Mouse (Mus musculus): Measurements from ENCODE around the gene Dad1. TPM values are rescaled to one million over a fixed set of nuclear protein-coding genes. Genes with fewer than 3 reads are reported as not detected.

Dad1 gene
- polyA plus RNA-seq, 1 experiment from 2014 or later: 256 TPM

GRCm38 (mm10) chr14:54227911-54228451 lies 25.9 kb downstream of the Dad1 start:
- H3K27ac ChIP-seq (replicated peaks; ENCODE audit: low read depth, low read length): no peak overlapping the region
- WGBS: under 1% methylated on average over 10 of the region's 10 CpGs

GRCm38 (mm10) chr14:54226911-54227811 lies 26.7 kb downstream of the Dad1 start:
- H3K27ac ChIP-seq (replicated peaks; ENCODE audit: low read depth, low read length): no peak overlapping the region
- H3K4me2 ChIP-seq (ENCODE audit: low read depth, low read length): peak overlapping the region; percentile 21; the same call in 1 of the 2 replicates
- H3K4me1 ChIP-seq (ENCODE audit: control insufficient read depth, insufficient read depth, low read length): no peaks in the 10 kb centered on the region
- no peaks in the 10 kb centered on the region for H3K36me3 ChIP-seq (replicated peaks; ENCODE audit: control insufficient read depth, insufficient read depth, low read depth, low read length)
- DNase-seq (ENCODE audit: low spot score): no peak
- H3K27me3 ChIP-seq (ENCODE audit: control insufficient read depth, insufficient read depth, low read length): no peaks in the 10 kb centered on the region
- H3K9ac ChIP-seq (replicated peaks; ENCODE audit: low read length): no peak overlapping the region
- no peak overlapping the region for H3K4me3 ChIP-seq (ENCODE audit: low read depth, low read length)
- WGBS: 46% methylated on average over 16 of the region's 16 CpGs
- no peak for ATAC-seq (replicated peaks; ENCODE audit: insufficient number of reproducible peaks, low FRiP score, low TSS enrichment, low read depth)
- H3K9me3 ChIP-seq (replicated peaks; ENCODE audit: control insufficient read depth, low read length): no peaks in the 10 kb centered on the region

More at GRCm38 (mm10) chr14:54227911-54228451, 25.9 kb downstream of the Dad1 start:
- DNase-seq (ENCODE audit: low spot score) (peak; percentile 82), ATAC-seq (replicated peaks; ENCODE audit: insufficient number of reproducible peaks, low FRiP score, low TSS enrichment, low read depth) (0 out of 2 replicates have a peak, but pooled peaks have one; percentile 24)
- Histone ChIP-seq H3K9me3 (replicated peaks; ENCODE audit: control insufficient read depth, low read length) (no peaks in the 10 kb centered on the region), H3K9ac (replicated peaks; ENCODE audit: low read length) (peak overlapping the region; percentile 48), H3K36me3 (replicated peaks; ENCODE audit: control insufficient read depth, insufficient read depth, low read depth, low read length) (no peaks in the 10 kb centered on the region), H3K4me2 (ENCODE audit: low read depth, low read length) (peak overlapping the region; percentile 57), H3K4me3 (ENCODE audit: low read depth, low read length) (peak overlapping the region; percentile 18), H3K4me1 (ENCODE audit: control insufficient read depth, insufficient read depth, low read length) (no peaks in the 10 kb centered on the region), H3K27me3 (ENCODE audit: control insufficient read depth, insufficient read depth, low read length) (no peaks in the 10 kb centered on the region)

GRCm38 (mm10) chr14:54225725-54226124 lies 28.2 kb downstream of the Dad1 start:
- ATAC-seq (replicated peaks; ENCODE audit: insufficient number of reproducible peaks, low FRiP score, low TSS enrichment, low read depth) (no peak), DNase-seq (ENCODE audit: low spot score) (no peak)
- H3K36me3 ChIP-seq (replicated peaks; ENCODE audit: control insufficient read depth, insufficient read depth, low read depth, low read length): no peaks in the 10 kb centered on the region
- no peak overlapping the region for H3K4me2 ChIP-seq (ENCODE audit: low read depth, low read length)
- H3K4me3 ChIP-seq (ENCODE audit: low read depth, low read length): no peak overlapping the region
- no peaks in the 10 kb centered on the region for H3K9me3 ChIP-seq (replicated peaks; ENCODE audit: control insufficient read depth, low read length)
- no peak overlapping the region for H3K27ac ChIP-seq (replicated peaks; ENCODE audit: low read depth, low read length)
- WGBS: 84% methylated on average over 11 of the region's 11 CpGs
- H3K9ac ChIP-seq (replicated peaks; ENCODE audit: low read length): no peak overlapping the region
- no peaks in the 10 kb centered on the region for H3K27me3 ChIP-seq (ENCODE audit: control insufficient read depth, insufficient read depth, low read length)
- no peaks in the 10 kb centered on the region for H3K4me1 ChIP-seq (ENCODE audit: control insufficient read depth, insufficient read depth, low read length)

- ATAC-seq (replicated peaks; ENCODE audit: insufficient number of reproducible peaks, low FRiP score, low TSS enrichment, low read depth) (no peak), DNase-seq (ENCODE audit: low spot score) (no peak)
- H3K4me2 ChIP-seq (ENCODE audit: low read depth, low read length): no peak overlapping the region
- H3K27ac ChIP-seq (replicated peaks; ENCODE audit: low read depth, low read length): no peak overlapping the region
- no peaks in the 10 kb centered on the region for H3K27me3 ChIP-seq (ENCODE audit: control insufficient read depth, insufficient read depth, low read length)
- no peaks in the 10 kb centered on the region for H3K36me3 ChIP-seq (replicated peaks; ENCODE audit: control insufficient read depth, insufficient read depth, low read depth, low read length)
- no peaks in the 10 kb centered on the region for H3K9me3 ChIP-seq (replicated peaks; ENCODE audit: control insufficient read depth, low read length)
- H3K9ac ChIP-seq (replicated peaks; ENCODE audit: low read length): no peak overlapping the region
- H3K4me1 ChIP-seq (ENCODE audit: control insufficient read depth, insufficient read depth, low read length): no peaks in the 10 kb centered on the region
- no peak overlapping the region for H3K4me3 ChIP-seq (ENCODE audit: low read depth, low read length)
- WGBS: 57% methylated on average over 16 of the region's 16 CpGs
Measured at GRCm38 (mm10) chr14:54224484-54225467, 29.1 kb downstream of the Dad1 start.

- ATAC-seq (replicated peaks; ENCODE audit: insufficient number of reproducible peaks, low FRiP score, low TSS enrichment, low read depth): no peak
Measured at GRCm38 (mm10) chr14:54224064-54224417, 29.9 kb downstream of the Dad1 start.

GRCm38 (mm10) chr14:54223315-54224063 lies 30.4 kb downstream of the Dad1 start:
- H3K4me2 ChIP-seq (ENCODE audit: low read depth, low read length): no peak overlapping the region
- ATAC-seq (replicated peaks; ENCODE audit: insufficient number of reproducible peaks, low FRiP score, low TSS enrichment, low read depth) (no peak), DNase-seq (ENCODE audit: low spot score) (no peak)
- no peak overlapping the region for H3K27ac ChIP-seq (replicated peaks; ENCODE audit: low read depth, low read length)
- peaks cover 4% of the 10 kb centered on the region; the same call in 1 of the 2 replicates for H3K4me1 ChIP-seq (ENCODE audit: control insufficient read depth, insufficient read depth, low read length)
- H3K9ac ChIP-seq (replicated peaks; ENCODE audit: low read length): no peak overlapping the region
- no peaks in the 10 kb centered on the region for H3K9me3 ChIP-seq (replicated peaks; ENCODE audit: control insufficient read depth, low read length)
- WGBS: 52% methylated on average over 13 of the region's 13 CpGs
- no peak overlapping the region for H3K4me3 ChIP-seq (ENCODE audit: low read depth, low read length)
- no peaks in the 10 kb centered on the region for H3K36me3 ChIP-seq (replicated peaks; ENCODE audit: control insufficient read depth, insufficient read depth, low read depth, low read length)
- no peaks in the 10 kb centered on the region for H3K27me3 ChIP-seq (ENCODE audit: control insufficient read depth, insufficient read depth, low read length)

More at GRCm38 (mm10) chr14:54224064-54224417, 29.9 kb downstream of the Dad1 start:
- Histone ChIP-seq H3K9ac (replicated peaks; ENCODE audit: low read length) (no peak overlapping the region), H3K4me1 (ENCODE audit: control insufficient read depth, insufficient read depth, low read length) (peaks cover 3% of the 10 kb centered on the region; the same call in 1 of the 2 replicates), H3K27me3 (ENCODE audit: control insufficient read depth, insufficient read depth, low read length) (no peaks in the 10 kb centered on the region), H3K4me2 (ENCODE audit: low read depth, low read length) (no peak overlapping the region), H3K36me3 (replicated peaks; ENCODE audit: control insufficient read depth, insufficient read depth, low read depth, low read length) (no peaks in the 10 kb centered on the region), H3K9me3 (replicated peaks; ENCODE audit: control insufficient read depth, low read length) (no peaks in the 10 kb centered on the region), H3K27ac (replicated peaks; ENCODE audit: low read depth, low read length) (no peak overlapping the region), H3K4me3 (ENCODE audit: low read depth, low read length) (no peak overlapping the region)
- WGBS: 87% methylated on average over 5 of the region's 5 CpGs
- DNase-seq (ENCODE audit: low spot score): no peak

GRCm38 (mm10) chr14:54222289-54222727 lies 31.6 kb downstream of the Dad1 start:
- H3K27me3 ChIP-seq (ENCODE audit: control insufficient read depth, insufficient read depth, low read length): no peaks in the 10 kb centered on the region
- DNase-seq (ENCODE audit: low spot score) (no peak), ATAC-seq (replicated peaks; ENCODE audit: insufficient number of reproducible peaks, low FRiP score, low TSS enrichment, low read depth) (no peak)
- peaks cover 4% of the 10 kb centered on the region; the same call in 1 of the 2 replicates for H3K4me1 ChIP-seq (ENCODE audit: control insufficient read depth, insufficient read depth, low read length)
- H3K36me3 ChIP-seq (replicated peaks; ENCODE audit: control insufficient read depth, insufficient read depth, low read depth, low read length): no peaks in the 10 kb centered on the region
- H3K4me3 ChIP-seq (ENCODE audit: low read depth, low read length): no peak overlapping the region
- 69% methylated on average over 8 of the region's 8 CpGs for WGBS
- H3K27ac ChIP-seq (replicated peaks; ENCODE audit: low read depth, low read length): no peak overlapping the region
- H3K9me3 ChIP-seq (replicated peaks; ENCODE audit: control insufficient read depth, low read length): no peaks in the 10 kb centered on the region
- no peak overlapping the region for H3K9ac ChIP-seq (replicated peaks; ENCODE audit: low read length)
- H3K4me2 ChIP-seq (ENCODE audit: low read depth, low read length): no peak overlapping the region

Measured in embryonic facial prominence, embryonic 11.5 days (tissue).